Mouse (Mus musculus): Measurements from ENCODE around the gene Amph.

- TF ChIP-seq CTCF (IDR thresholded peaks at IDR 0.05; ENCODE audit: borderline replicate concordance, control insufficient read depth, extremely low read depth, insufficient read depth, low read length, poor library complexity), result no peak
- TF ChIP-seq POLR2A (IDR thresholded peaks at IDR 0.05; ENCODE audit: control insufficient read depth, extremely low read depth, insufficient read depth, low read length, poor library complexity), result no peak
Measured at GRCm38 (mm10) chr13:19026923-19027322, 78.9 kb downstream of the Amph start.

Data from thymus, adult 2 months (tissue).